Mouse (Mus musculus): ENCODE data around the gene Ift88. TPM values are rescaled to one million over a fixed set of nuclear protein-coding genes. Genes with fewer than 3 reads are reported as not detected.

Gene Ift88
- total and polyA plus RNA-seq, 3 experiments, result 8.4 to 15.1 (median 12.9) TPM

DNA sequence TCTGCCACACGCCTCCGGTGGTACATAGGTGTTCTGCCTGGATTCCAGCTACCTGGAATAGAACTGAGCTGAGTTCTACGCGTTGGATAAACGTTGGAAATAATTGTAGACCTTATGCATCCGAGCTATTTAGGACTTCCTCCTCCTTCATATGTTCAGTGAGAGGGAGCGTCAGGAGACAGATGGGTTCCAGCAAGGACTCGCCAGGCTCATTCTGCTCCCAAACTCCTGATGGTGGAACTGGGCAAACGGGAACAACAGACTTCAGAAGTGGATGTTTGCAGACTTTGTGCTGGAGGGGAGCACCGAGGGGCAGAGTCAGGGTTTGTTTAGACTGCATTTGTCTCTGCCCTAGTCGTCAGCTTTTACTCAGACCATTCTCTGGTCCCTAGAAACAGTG, 116.8 kb downstream of the Ift88 start:
- Histone ChIP-seq H3K27me3 (ENCODE audit: insufficient read depth, low read length) (peaks cover 51% of the 10 kb centered on the region), H3K4me3 (ENCODE audit: low read depth, low read length) (no peak overlapping the region), H3K4me1 (ENCODE audit: insufficient read depth, low read depth, low read length) (no peaks in the 10 kb centered on the region; the same call in 1 of the 2 replicates), H3K36me3 (replicated peaks) (no peaks in the 10 kb centered on the region), H3K9me3 (replicated peaks) (no peaks in the 10 kb centered on the region)
- TF ChIP-seq POLR2AphosphoS5 (IDR thresholded peaks at IDR 0.05; ENCODE audit: insufficient replicate concordance, low read depth, low read length) (no peak), GATA2 (IDR thresholded peaks at IDR 0.05; ENCODE audit: borderline replicate concordance, low read depth, low read length) (no peak), TAL1 (conservative IDR thresholded peaks at IDR 0.05; ENCODE audit: low read depth, low read length) (no peak), GATA1 (IDR thresholded peaks at IDR 0.05; ENCODE audit: borderline replicate concordance, low read length) (no peak), CTCF (IDR thresholded peaks at IDR 0.05; ENCODE audit: low read depth, low read length) (no peak)
- ATAC-seq (ENCODE audit: extremely low read depth, insufficient number of reproducible peaks, low FRiP score, poor library complexity, severe bottlenecking) (no peak), DNase-seq (ENCODE audit: low spot score) (no peak)

- TF ChIP-seq CTCF (IDR thresholded peaks at IDR 0.05; ENCODE audit: low read depth, low read length) (no peak), POLR2AphosphoS5 (IDR thresholded peaks at IDR 0.05; ENCODE audit: insufficient replicate concordance, low read depth, low read length) (no peak), TAL1 (conservative IDR thresholded peaks at IDR 0.05; ENCODE audit: low read depth, low read length) (no peak), GATA2 (IDR thresholded peaks at IDR 0.05; ENCODE audit: borderline replicate concordance, low read depth, low read length) (no peak), GATA1 (IDR thresholded peaks at IDR 0.05; ENCODE audit: borderline replicate concordance, low read length) (no peak)
These were observed 118.4 kb downstream of the Ift88 start for GRCm38 (mm10) chr14:57542231-57542630.

GRCm38 (mm10) chr14:57543420-57544039, 119.7 kb downstream of the Ift88 start:
- H3K27me3 ChIP-seq (ENCODE audit: insufficient read depth, low read length), result peaks cover 25% of the 10 kb centered on the region
- no peak for ATAC-seq (ENCODE audit: extremely low read depth, insufficient number of reproducible peaks, low FRiP score, poor library complexity, severe bottlenecking)
- no peak overlapping the region for H3K4me3 ChIP-seq (ENCODE audit: low read depth, low read length)
- H3K36me3 ChIP-seq (replicated peaks), result peaks cover 6% of the 10 kb centered on the region
- TF ChIP-seq GATA2 (IDR thresholded peaks at IDR 0.05; ENCODE audit: borderline replicate concordance, low read depth, low read length) (no peak), TAL1 (conservative IDR thresholded peaks at IDR 0.05; ENCODE audit: low read depth, low read length) (no peak), POLR2AphosphoS5 (IDR thresholded peaks at IDR 0.05; ENCODE audit: insufficient replicate concordance, low read depth, low read length) (no peak), GATA1 (IDR thresholded peaks at IDR 0.05; ENCODE audit: borderline replicate concordance, low read length) (no peak), CTCF (IDR thresholded peaks at IDR 0.05; ENCODE audit: low read depth, low read length) (no peak)
- H3K4me1 ChIP-seq (ENCODE audit: insufficient read depth, low read depth, low read length), result peaks cover 3% of the 10 kb centered on the region
- H3K9me3 ChIP-seq (replicated peaks), result no peaks in the 10 kb centered on the region
- no peak for DNase-seq (ENCODE audit: low spot score)

More at GRCm38 (mm10) chr14:57542231-57542630, 118.4 kb downstream of the Ift88 start:
- Histone ChIP-seq H3K4me1 (ENCODE audit: insufficient read depth, low read depth, low read length) (peaks cover 3% of the 10 kb centered on the region), H3K36me3 (replicated peaks) (peaks cover under 1% of the 10 kb centered on the region), H3K9me3 (replicated peaks) (no peaks in the 10 kb centered on the region), H3K4me3 (ENCODE audit: low read depth, low read length) (no peak overlapping the region), H3K27me3 (ENCODE audit: insufficient read depth, low read length) (peaks cover 38% of the 10 kb centered on the region)
- DNase-seq (ENCODE audit: low spot score) (no peak), ATAC-seq (ENCODE audit: extremely low read depth, insufficient number of reproducible peaks, low FRiP score, poor library complexity, severe bottlenecking) (no peak)

GRCm38 (mm10) chr14:57545526-57545925, 121.7 kb downstream of the Ift88 start:
- H3K27me3 ChIP-seq (ENCODE audit: insufficient read depth, low read length), result peaks cover 15% of the 10 kb centered on the region
- H3K4me1 ChIP-seq (ENCODE audit: insufficient read depth, low read depth, low read length), result peaks cover 3% of the 10 kb centered on the region
- peaks cover 25% of the 10 kb centered on the region for H3K36me3 ChIP-seq (replicated peaks)
- DNase-seq (ENCODE audit: low spot score), result no peak
- H3K4me3 ChIP-seq (ENCODE audit: low read depth, low read length), result no peak overlapping the region
- no peak for ATAC-seq (ENCODE audit: extremely low read depth, insufficient number of reproducible peaks, low FRiP score, poor library complexity, severe bottlenecking)
- TF ChIP-seq GATA1 (IDR thresholded peaks at IDR 0.05; ENCODE audit: borderline replicate concordance, low read length), result no peak
- no peak for TF ChIP-seq GATA2 (IDR thresholded peaks at IDR 0.05; ENCODE audit: borderline replicate concordance, low read depth, low read length)
- TF ChIP-seq POLR2AphosphoS5 (IDR thresholded peaks at IDR 0.05; ENCODE audit: insufficient replicate concordance, low read depth, low read length), result no peak
- TF ChIP-seq CTCF (IDR thresholded peaks at IDR 0.05; ENCODE audit: low read depth, low read length), result no peak
- TF ChIP-seq TAL1 (conservative IDR thresholded peaks at IDR 0.05; ENCODE audit: low read depth, low read length), result no peak
- no peaks in the 10 kb centered on the region for H3K9me3 ChIP-seq (replicated peaks)

- no peak for DNase-seq (ENCODE audit: low spot score)
- peaks cover 3% of the 10 kb centered on the region for H3K4me1 ChIP-seq (ENCODE audit: insufficient read depth, low read depth, low read length)
- H3K4me3 ChIP-seq (ENCODE audit: low read depth, low read length), result no peak overlapping the region
- peaks cover 9% of the 10 kb centered on the region for H3K27me3 ChIP-seq (ENCODE audit: insufficient read depth, low read length)
- TF ChIP-seq GATA1 (IDR thresholded peaks at IDR 0.05; ENCODE audit: borderline replicate concordance, low read length) (no peak), POLR2AphosphoS5 (IDR thresholded peaks at IDR 0.05; ENCODE audit: insufficient replicate concordance, low read depth, low read length) (no peak), TAL1 (conservative IDR thresholded peaks at IDR 0.05; ENCODE audit: low read depth, low read length) (no peak), CTCF (IDR thresholded peaks at IDR 0.05; ENCODE audit: low read depth, low read length) (no peak), GATA2 (IDR thresholded peaks at IDR 0.05; ENCODE audit: borderline replicate concordance, low read depth, low read length) (no peak)
- peaks cover 28% of the 10 kb centered on the region for H3K36me3 ChIP-seq (replicated peaks)
- H3K9me3 ChIP-seq (replicated peaks), result no peaks in the 10 kb centered on the region
- no peak for ATAC-seq (ENCODE audit: extremely low read depth, insufficient number of reproducible peaks, low FRiP score, poor library complexity, severe bottlenecking)
These were observed 122.3 kb downstream of the Ift88 start for GRCm38 (mm10) chr14:57546131-57546530.

- ATAC-seq (ENCODE audit: extremely low read depth, insufficient number of reproducible peaks, low FRiP score, poor library complexity, severe bottlenecking), result no peak
These were observed 122.7 kb downstream of the Ift88 start for GRCm38 (mm10) chr14:57546557-57547021.

More at GRCm38 (mm10) chr14:57546557-57547021, 122.7 kb downstream of the Ift88 start:
- TF ChIP-seq GATA1 (IDR thresholded peaks at IDR 0.05; ENCODE audit: borderline replicate concordance, low read length) (no peak), GATA2 (IDR thresholded peaks at IDR 0.05; ENCODE audit: borderline replicate concordance, low read depth, low read length) (no peak), POLR2AphosphoS5 (IDR thresholded peaks at IDR 0.05; ENCODE audit: insufficient replicate concordance, low read depth, low read length) (no peak), TAL1 (conservative IDR thresholded peaks at IDR 0.05; ENCODE audit: low read depth, low read length) (no peak), CTCF (IDR thresholded peaks at IDR 0.05; ENCODE audit: low read depth, low read length) (no peak)
- peaks cover 3% of the 10 kb centered on the region for H3K4me1 ChIP-seq (ENCODE audit: insufficient read depth, low read depth, low read length)
- peaks cover 8% of the 10 kb centered on the region; the same call in 1 of the 2 replicates for H3K27me3 ChIP-seq (ENCODE audit: insufficient read depth, low read length)
- no peak overlapping the region for H3K4me3 ChIP-seq (ENCODE audit: low read depth, low read length)
- H3K36me3 ChIP-seq (replicated peaks), result peaks cover 28% of the 10 kb centered on the region
- no peaks in the 10 kb centered on the region for H3K9me3 ChIP-seq (replicated peaks)
- DNase-seq (ENCODE audit: low spot score), result no peak

All from G1E (cell line).